Mouse (Mus musculus) forebrain, embryonic 10.5 days (tissue): Measurements from ENCODE around the gene Dnajc3. TPM values are rescaled to one million over a fixed set of nuclear protein-coding genes. Genes with fewer than 3 reads are reported as not detected.
"Not testable (repeated sequence)": the region's sequence is repeated elsewhere in the genome, so short reads cannot be mapped to it uniquely, and the experiment has no call there.

Experiments
- DNase-seq: peaks from one replicate; pipeline ENCODE4 v3.0.0-alpha.2; 2017; ENCODE audit warnings: low spot score; ENCODE audit errors: extremely low spot score
- H3K27ac ChIP-seq: fragments of 300-500 bp; sonication (generic); 2 replicates; pipeline ENCODE4 v1.5.1; 2016; ENCODE audit warnings: mild to moderate bottlenecking
- H3K27me3 ChIP-seq: fragments of 300-500 bp; sonication (generic); 2 replicates; pipeline ENCODE4 v1.6.1; 2016; ENCODE audit warnings: mild to moderate bottlenecking; ENCODE audit not compliant: poor library complexity, severe bottlenecking
- H3K36me3 ChIP-seq: fragments of 300-500 bp; sonication (generic); replicated peaks from 2 replicates; pipeline ENCODE4 v1.6.1; 2016; ENCODE audit warnings: mild to moderate bottlenecking, moderate library complexity
- H3K4me1 ChIP-seq: fragments of 300-500 bp; sonication (generic); 2 replicates; pipeline ENCODE4 v1.6.1; 2016
- H3K4me3 ChIP-seq: fragments of 300-500 bp; sonication (generic); 2 replicates; pipeline ENCODE4 v1.5.1; 2016; ENCODE audit warnings: mild to moderate bottlenecking, moderate library complexity
- H3K9me3 ChIP-seq: fragments of 300-500 bp; sonication (generic); 2 replicates; pipeline ENCODE4 v1.6.1; 2016; ENCODE audit warnings: mild to moderate bottlenecking, moderate library complexity
- WGBS: fragments of 180-500 bp; shearing (Covaris S2); methylation state at CpG from one replicate; pipeline ENCODE4 v1.1.7; 2016; 5-methylcytosine and 5-hydroxymethylcytosine counted together
- polyA plus RNA-seq: library from polyadenylated mRNA; unstranded; fragments of >200 nt; fragmentation: Nextera tagmentation; extraction: Ambion mirVana; gene quantifications from 2 replicates; pipeline ENCODE4 v1.2.1, GENCODE M21; 2016

The Dnajc3 gene
- polyA plus RNA-seq, 1 experiment from 2014 or later = 28.4 TPM

GRCm38 (mm10) chr14:118979571-118980325, 42.0 kb downstream of the Dnajc3 start:
- DNase-seq = no peak
- Histone ChIP-seq H3K4me3 (no peak overlapping the region), H3K9me3 (no peaks in the 10 kb centered on the region), H3K27ac (no peak overlapping the region), H3K36me3 (peaks cover 82% of the 10 kb centered on the region), H3K27me3 (no peaks in the 10 kb centered on the region), H3K4me1 (no peaks in the 10 kb centered on the region)
- 84% methylated on average over 7 of the region's 7 CpGs for WGBS

DNA sequence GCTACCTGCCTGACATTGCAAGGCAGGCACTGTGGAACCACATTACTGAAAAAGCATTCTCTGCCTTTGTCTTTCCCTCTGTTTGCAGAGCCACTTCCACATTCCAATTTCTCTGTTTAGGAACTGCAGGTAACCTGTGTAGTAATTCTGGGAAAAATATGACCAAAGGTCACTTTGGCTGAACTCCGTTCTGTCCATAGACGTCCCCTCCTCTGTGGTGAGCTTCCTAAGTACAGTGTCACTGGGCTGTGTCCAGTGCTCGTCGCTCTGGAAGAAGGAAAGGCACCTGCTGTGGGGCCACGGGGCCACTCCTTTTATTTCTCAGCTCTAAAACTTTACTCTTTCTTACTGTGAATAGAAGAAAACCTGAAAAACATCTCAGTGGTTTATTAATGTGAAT, 42.6 kb downstream of the Dnajc3 start:
- Histone ChIP-seq H3K4me1 (no peaks in the 10 kb centered on the region), H3K4me3 (no peak overlapping the region), H3K36me3 (peaks cover 80% of the 10 kb centered on the region), H3K9me3 (no peaks in the 10 kb centered on the region), H3K27me3 (no peaks in the 10 kb centered on the region), H3K27ac (no peak overlapping the region)
- no peak for DNase-seq
- WGBS = 87% methylated on average over 5 of the region's 5 CpGs

- no peak for DNase-seq
- Histone ChIP-seq H3K4me3 (no peak overlapping the region), H3K4me1 (no peaks in the 10 kb centered on the region), H3K36me3 (peaks cover 80% of the 10 kb centered on the region), H3K9me3 (no peaks in the 10 kb centered on the region), H3K27me3 (no peaks in the 10 kb centered on the region), H3K27ac (no peak overlapping the region)
- 92% methylated on average over 8 of the region's 8 CpGs for WGBS
These were observed 43.1 kb downstream of the Dnajc3 start for GRCm38 (mm10) chr14:118980890-118981289.

- not testable (repeated sequence) for DNase-seq
- H3K36me3 ChIP-seq = peaks cover 71% of the 10 kb centered on the region
These were observed 44.1 kb downstream of the Dnajc3 start for GRCm38 (mm10) chr14:118981711-118982428.

GRCm38 (mm10) chr14:118982429-118983045, 44.8 kb downstream of the Dnajc3 start:
- WGBS = 79% methylated on average over 9 of the region's 11 CpGs
- peaks cover 64% of the 10 kb centered on the region for H3K36me3 ChIP-seq
- H3K4me1 ChIP-seq = not testable (repeated sequence)

More at GRCm38 (mm10) chr14:118981711-118982428, 44.1 kb downstream of the Dnajc3 start:
- H3K4me3 ChIP-seq, H3K4me1 ChIP-seq, H3K9me3 ChIP-seq, H3K27me3 ChIP-seq, H3K27ac ChIP-seq: not testable (repeated sequence)
- WGBS = 92% methylated on average over 6 of the region's 6 CpGs

GRCm38 (mm10) chr14:118983396-118983795, 45.6 kb downstream of the Dnajc3 start:
- H3K36me3 ChIP-seq = peaks cover 56% of the 10 kb centered on the region
- H3K27ac ChIP-seq = no peak overlapping the region
- no peak for DNase-seq
- H3K4me1 ChIP-seq = no peaks in the 10 kb centered on the region
- H3K27me3 ChIP-seq = no peaks in the 10 kb centered on the region
- no peak overlapping the region for H3K4me3 ChIP-seq
- H3K9me3 ChIP-seq = no peaks in the 10 kb centered on the region

More at GRCm38 (mm10) chr14:118982429-118983045, 44.8 kb downstream of the Dnajc3 start:
- H3K9me3 ChIP-seq, H3K27ac ChIP-seq, H3K27me3 ChIP-seq, H3K4me3 ChIP-seq, DNase-seq: not testable (repeated sequence)

DNA sequence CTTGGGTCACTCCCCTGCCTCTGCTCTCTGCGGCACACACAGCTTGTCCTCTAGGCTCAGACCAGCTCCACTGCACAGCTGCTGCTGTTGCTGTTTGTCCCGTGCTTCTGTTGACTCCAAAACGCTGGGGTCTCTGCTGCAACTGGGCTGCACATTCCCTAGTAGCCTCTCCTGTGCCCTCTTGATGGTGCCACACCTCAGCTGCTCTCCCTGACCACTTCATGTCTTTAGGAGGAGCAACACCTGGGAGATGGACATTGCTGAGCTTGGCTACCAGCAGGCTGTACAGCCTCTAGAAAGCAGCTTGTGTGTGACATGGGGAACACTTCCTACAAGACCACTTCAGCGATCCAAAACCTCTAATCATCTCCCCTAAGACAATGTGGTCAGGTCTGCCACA, 46.4 kb downstream of the Dnajc3 start:
- Histone ChIP-seq H3K36me3 (peaks cover 48% of the 10 kb centered on the region), H3K4me1 (no peaks in the 10 kb centered on the region), H3K27me3 (no peaks in the 10 kb centered on the region), H3K4me3 (no peak overlapping the region), H3K9me3 (no peaks in the 10 kb centered on the region), H3K27ac (no peak overlapping the region)
- DNase-seq = no peak
- 88% methylated on average over 4 of the region's 4 CpGs for WGBS

GRCm38 (mm10) chr14:118986653-118987522, 49.1 kb downstream of the Dnajc3 start:
- WGBS = 39% methylated on average over 16 of the region's 16 CpGs
- DNase-seq = peak; percentile 70
- no peaks in the 10 kb centered on the region for H3K4me1 ChIP-seq
- H3K27ac ChIP-seq = no peak overlapping the region
- no peak overlapping the region for H3K4me3 ChIP-seq
- no peaks in the 10 kb centered on the region for H3K27me3 ChIP-seq
- H3K9me3 ChIP-seq = no peaks in the 10 kb centered on the region
- peaks cover 30% of the 10 kb centered on the region for H3K36me3 ChIP-seq

DNA sequence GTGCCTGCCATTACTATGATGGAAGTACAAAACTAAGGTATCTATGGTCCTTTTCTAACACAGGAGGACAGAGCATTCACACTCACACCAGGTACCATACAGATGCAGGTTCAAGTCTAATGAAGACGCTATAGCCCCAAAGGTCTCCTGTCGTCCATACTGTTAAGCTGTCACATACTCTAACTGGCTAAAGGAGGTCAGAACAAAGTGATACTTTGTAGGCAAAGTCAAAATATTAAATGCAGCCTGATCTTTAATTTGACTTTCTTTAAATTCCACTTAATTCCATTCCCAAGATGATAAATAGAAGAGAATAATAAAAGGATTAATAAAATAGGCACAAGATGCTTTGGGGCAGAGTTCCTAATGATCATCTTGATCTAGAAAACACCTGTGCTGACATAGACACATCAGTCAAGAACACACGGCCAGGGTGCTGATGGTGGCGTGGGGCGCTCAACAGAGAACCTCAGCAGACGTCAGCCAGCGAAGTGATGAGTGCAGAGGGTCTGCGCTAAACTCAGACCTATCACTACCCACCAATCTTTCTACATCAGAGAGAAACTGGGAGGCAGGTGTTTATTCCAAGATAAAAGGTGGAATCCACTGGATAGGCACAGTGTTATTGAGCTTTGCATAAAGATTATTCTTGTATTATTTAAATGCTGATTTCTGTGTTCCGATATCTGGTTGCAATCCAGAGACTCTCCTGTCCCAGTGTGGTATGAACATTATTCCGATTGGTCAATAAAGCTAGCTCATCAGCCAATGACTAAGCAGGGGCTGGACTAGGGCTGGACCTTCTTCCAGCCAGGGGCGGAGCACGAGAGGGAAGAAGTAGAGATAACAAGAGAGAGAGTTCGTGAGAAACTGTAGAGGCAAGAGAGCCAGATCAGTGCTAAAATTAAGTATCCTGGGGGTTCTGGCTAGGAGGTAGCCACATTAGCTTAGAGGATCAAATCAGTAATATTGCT, 50.0 kb downstream of the Dnajc3 start:
- WGBS = 44% methylated on average over 13 of the region's 13 CpGs
- Histone ChIP-seq H3K27ac (no peak overlapping the region), H3K4me1 (no peaks in the 10 kb centered on the region), H3K4me3 (peak overlapping the region; percentile 6; the same call in 1 of the 2 replicates), H3K9me3 (no peaks in the 10 kb centered on the region), H3K27me3 (no peaks in the 10 kb centered on the region), H3K36me3 (peaks cover 36% of the 10 kb centered on the region)
- no peak for DNase-seq

DNA sequence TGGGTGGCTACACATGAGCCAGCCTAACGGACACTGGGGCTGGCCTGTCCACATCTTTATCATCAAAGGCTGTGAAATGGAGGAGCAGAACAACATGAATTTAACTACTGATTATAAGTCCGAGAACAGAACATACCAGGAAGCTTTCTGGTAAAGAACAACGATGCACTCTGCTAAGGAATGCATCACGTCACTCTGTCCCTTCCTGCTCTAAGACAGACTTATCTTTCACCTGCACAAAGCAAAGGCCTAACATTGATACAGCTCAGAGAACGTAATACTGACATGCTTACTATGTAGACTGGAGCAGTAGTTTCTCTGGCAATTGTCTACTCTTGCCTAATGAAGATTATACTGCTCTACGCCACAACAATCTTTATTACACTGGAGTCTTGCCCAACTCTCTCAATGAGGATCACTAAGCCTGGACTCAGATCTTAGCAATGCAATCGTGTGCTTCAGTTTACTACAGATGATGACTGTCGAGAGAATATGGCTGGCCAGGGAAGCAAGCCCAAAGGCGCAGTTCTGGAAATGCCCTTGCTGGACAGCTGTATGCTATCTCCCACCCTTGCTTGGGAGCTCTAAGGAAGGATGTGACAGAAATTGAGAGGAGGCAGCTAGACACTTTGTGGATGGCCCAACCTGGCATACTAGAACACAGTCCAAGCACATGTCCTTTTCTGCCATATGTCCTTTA, 57.6 kb downstream of the Dnajc3 start:
- Histone ChIP-seq H3K4me3 (no peak overlapping the region), H3K27ac (no peak overlapping the region), H3K4me1 (no peaks in the 10 kb centered on the region), H3K9me3 (no peaks in the 10 kb centered on the region), H3K27me3 (no peaks in the 10 kb centered on the region), H3K36me3 (peaks cover 65% of the 10 kb centered on the region)
- no peak for DNase-seq
- 92% methylated on average over 9 of the region's 9 CpGs for WGBS

DNA sequence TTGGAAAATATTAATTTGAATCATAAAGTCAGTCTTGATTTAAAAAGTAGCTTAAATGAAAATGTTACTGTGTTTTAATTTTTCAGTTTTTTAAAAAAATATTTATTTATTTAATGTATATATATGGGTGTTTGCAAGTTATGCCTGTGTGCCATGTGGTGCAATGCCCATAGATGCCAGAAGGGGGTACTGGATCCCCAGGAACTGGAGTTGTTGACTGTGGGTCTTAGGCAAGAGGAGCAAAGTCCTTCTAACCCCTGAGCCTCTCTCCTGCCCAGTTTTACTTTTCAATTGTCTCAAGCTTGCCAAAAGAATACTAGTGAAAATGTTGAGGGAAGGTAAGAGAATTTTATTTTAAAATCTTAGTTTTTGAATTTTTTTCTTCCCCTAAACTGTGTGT, 65.5 kb downstream of the Dnajc3 start:
- no peaks in the 10 kb centered on the region for H3K27me3 ChIP-seq
- no peaks in the 10 kb centered on the region for H3K9me3 ChIP-seq
- peaks cover 21% of the 10 kb centered on the region for H3K4me1 ChIP-seq
- H3K4me3 ChIP-seq = no peak overlapping the region
- peaks cover 30% of the 10 kb centered on the region for H3K36me3 ChIP-seq
- DNase-seq = no peak
- no peak overlapping the region for H3K27ac ChIP-seq
